Mouse (Mus musculus): ENCODE measurements around the gene Bola3.
"Not testable (repeated sequence)": the region's sequence is repeated elsewhere in the genome, so short reads cannot be mapped to it uniquely, and the experiment has no call there.

DNA sequence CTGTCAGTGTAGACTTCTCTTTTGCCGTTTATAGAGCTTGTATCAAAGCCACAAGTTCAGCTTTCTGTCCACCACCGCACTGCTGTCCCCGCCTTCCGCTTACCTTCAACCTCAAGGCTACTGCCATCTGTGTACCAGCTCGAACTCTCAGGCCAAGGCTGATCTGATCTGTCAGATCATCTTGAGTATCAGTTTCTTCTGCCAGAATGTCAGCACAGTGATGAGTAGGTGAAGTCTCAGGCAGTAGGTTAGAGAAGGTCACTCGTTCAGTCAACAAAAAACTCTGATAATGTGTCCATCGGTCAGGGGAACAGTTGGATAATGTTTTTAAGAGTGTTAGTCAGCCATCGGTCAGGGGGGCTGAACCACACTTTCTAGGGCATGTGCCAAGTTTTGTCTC, 3.7 kb upstream of the Bola3 start:
- TF ChIP-seq EP300, CTCF (IDR thresholded peaks at IDR 0.05; ENCODE audit: low read depth): not testable (repeated sequence)

Measured in liver, postnatal 0 days (tissue).